Mouse (Mus musculus) embryonic facial prominence, embryonic 14.5 days (tissue): ENCODE data around the gene Serpinb2. TPM values are rescaled to one million over a fixed set of nuclear protein-coding genes. Genes with fewer than 3 reads are reported as not detected.

ENCODE experiments used
- polyA plus RNA-seq: library from polyadenylated mRNA; unstranded; fragments of >200 nt; fragmentation: Nextera tagmentation; extraction: Ambion mirVana; gene quantifications from 2 replicates; pipeline ENCODE4 v1.2.1, GENCODE M21; 2014

Serpinb2 gene
- polyA plus RNA-seq, 1 experiment from 2014 or later = 3.2 TPM

Other genes with a start within 250 kb of the Serpinb2 start
- gene Serpinb3b, start 233.1 kb upstream of the Serpinb2 start, polyA plus RNA-seq = 0.87 and 2.3 TPM in 2 replicates
- 2.0 and 4.5 TPM in 2 replicates for gene Serpinb3c, start 233.1 kb upstream of the Serpinb2 start, polyA plus RNA-seq
- 4.2 and 11.9 TPM in 2 replicates for gene Serpinb11, start 150.2 kb upstream of the Serpinb2 start, polyA plus RNA-seq
- 5.9 and 9.1 TPM in 2 replicates for gene Serpinb7, start 111.8 kb upstream of the Serpinb2 start, polyA plus RNA-seq
- gene Serpinb8, start 78.6 kb downstream of the Serpinb2 start, polyA plus RNA-seq = 8.1 and 8.8 TPM in 2 replicates